Mouse (Mus musculus): ENCODE data around the gene Larp1. TPM values are rescaled to one million over a fixed set of nuclear protein-coding genes. Genes with fewer than 3 reads are reported as not detected.

Larp1 gene
- polyA plus RNA-seq, 1 experiment from 2014 or later, result 17.2 TPM

- Histone ChIP-seq H3K27ac (replicated peaks) (peak overlapping the region; percentile 94), H3K9me3 (no peaks in the 10 kb centered on the region), H3K4me1 (peaks cover 28% of the 10 kb centered on the region), H3K36me3 (replicated peaks) (no peaks in the 10 kb centered on the region), H3K27me3 (replicated peaks; ENCODE audit: low read depth, poor library complexity, severe bottlenecking) (no peaks in the 10 kb centered on the region), H3K4me3 (peak overlapping the region; percentile 99)
- WGBS, result 2% methylated on average over 74 of the region's 74 CpGs
- peak; percentile 95 for DNase-seq (ENCODE audit: low spot score)
These were observed 320 bp upstream of the Larp1 start for GRCm38 (mm10) chr11:58008437-58009050.

- DNase-seq (ENCODE audit: low spot score), result peak; percentile 72
- peak overlapping the region; percentile 99 for H3K4me3 ChIP-seq
- H3K27ac ChIP-seq (replicated peaks), result peak overlapping the region; percentile 94
- peaks cover 31% of the 10 kb centered on the region for H3K4me1 ChIP-seq
- WGBS, result under 1% methylated on average over 78 of the region's 78 CpGs
- H3K27me3 ChIP-seq (replicated peaks; ENCODE audit: low read depth, poor library complexity, severe bottlenecking), result no peaks in the 10 kb centered on the region
- no peaks in the 10 kb centered on the region for H3K9me3 ChIP-seq
- no peaks in the 10 kb centered on the region for H3K36me3 ChIP-seq (replicated peaks)
These were observed 765 bp downstream of the Larp1 start for GRCm38 (mm10) chr11:58009516-58010141.

- WGBS, result 2% methylated on average over 16 of the region's 16 CpGs
- Histone ChIP-seq H3K27me3 (replicated peaks; ENCODE audit: low read depth, poor library complexity, severe bottlenecking) (no peaks in the 10 kb centered on the region), H3K9me3 (no peaks in the 10 kb centered on the region), H3K4me3 (peak overlapping the region; percentile 99), H3K36me3 (replicated peaks) (no peaks in the 10 kb centered on the region), H3K27ac (replicated peaks) (peak overlapping the region; percentile 94), H3K4me1 (peaks cover 31% of the 10 kb centered on the region)
- peak; percentile 23 for DNase-seq (ENCODE audit: low spot score)
These were observed 1.4 kb downstream of the Larp1 start for GRCm38 (mm10) chr11:58010226-58010781.

- H3K27me3 ChIP-seq (replicated peaks; ENCODE audit: low read depth, poor library complexity, severe bottlenecking), result no peaks in the 10 kb centered on the region
- no peak for DNase-seq (ENCODE audit: low spot score)
- H3K4me1 ChIP-seq, result peaks cover 32% of the 10 kb centered on the region
- no peaks in the 10 kb centered on the region for H3K9me3 ChIP-seq
- no peak overlapping the region for H3K27ac ChIP-seq (replicated peaks)
- peak overlapping the region; percentile 99 for H3K4me3 ChIP-seq
- 48% methylated on average over 1 of the region's 1 CpGs for WGBS
- H3K36me3 ChIP-seq (replicated peaks), result no peaks in the 10 kb centered on the region
These were observed 2.1 kb downstream of the Larp1 start for GRCm38 (mm10) chr11:58010930-58011329.

- Histone ChIP-seq H3K4me1 (peaks cover 41% of the 10 kb centered on the region), H3K4me3 (peak overlapping the region; percentile 99), H3K9me3 (no peaks in the 10 kb centered on the region), H3K27me3 (replicated peaks; ENCODE audit: low read depth, poor library complexity, severe bottlenecking) (no peaks in the 10 kb centered on the region), H3K27ac (replicated peaks) (no peak overlapping the region), H3K36me3 (replicated peaks) (no peaks in the 10 kb centered on the region)
- 86% methylated on average over 4 of the region's 4 CpGs for WGBS
- no peak for DNase-seq (ENCODE audit: low spot score)
These were observed 2.9 kb downstream of the Larp1 start for GRCm38 (mm10) chr11:58011813-58012212.

- no peaks in the 10 kb centered on the region for H3K36me3 ChIP-seq (replicated peaks)
- peaks cover 50% of the 10 kb centered on the region for H3K4me1 ChIP-seq
- H3K4me3 ChIP-seq, result no peak overlapping the region
- no peak for DNase-seq (ENCODE audit: low spot score)
- H3K9me3 ChIP-seq, result no peaks in the 10 kb centered on the region
- H3K27me3 ChIP-seq (replicated peaks; ENCODE audit: low read depth, poor library complexity, severe bottlenecking), result no peaks in the 10 kb centered on the region
- 88% methylated on average over 1 of the region's 1 CpGs for whole genome bisulfite sequencing
- no peak overlapping the region for H3K27ac ChIP-seq (replicated peaks)
These were observed 3.8 kb downstream of the Larp1 start for GRCm38 (mm10) chr11:58012674-58013073.

GRCm38 (mm10) chr11:58013100-58013499 is 4.2 kb downstream of the Larp1 start:
- Histone ChIP-seq H3K27ac (replicated peaks) (no peak overlapping the region), H3K27me3 (replicated peaks; ENCODE audit: low read depth, poor library complexity, severe bottlenecking) (no peaks in the 10 kb centered on the region), H3K4me3 (no peak overlapping the region), H3K36me3 (replicated peaks) (no peaks in the 10 kb centered on the region), H3K9me3 (no peaks in the 10 kb centered on the region), H3K4me1 (peaks cover 47% of the 10 kb centered on the region)
- DNase-seq (ENCODE audit: low spot score), result no peak

DNA sequence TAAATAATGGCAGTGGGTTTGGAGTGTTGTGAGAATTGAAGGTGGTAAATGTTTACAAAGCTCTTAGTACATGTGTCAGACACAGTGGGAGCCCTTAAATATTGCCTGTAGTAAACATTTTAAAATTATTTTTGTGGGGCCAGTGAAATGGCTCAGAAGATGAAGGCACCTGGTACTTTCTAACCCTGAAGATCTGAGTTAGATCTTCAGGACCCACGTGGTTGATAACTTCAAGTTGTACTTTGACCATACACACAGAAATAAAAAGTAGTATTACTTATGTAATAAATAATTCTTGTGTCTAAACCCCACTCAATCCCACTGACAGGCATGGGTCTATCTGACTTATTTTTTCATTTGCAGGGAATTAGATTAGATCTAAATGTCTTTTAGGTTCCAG is 5.7 kb downstream of the Larp1 start:
- no peak for DNase-seq (ENCODE audit: low spot score)
- no peak overlapping the region for H3K4me3 ChIP-seq
- no peak overlapping the region for H3K27ac ChIP-seq (replicated peaks)
- no peaks in the 10 kb centered on the region for H3K36me3 ChIP-seq (replicated peaks)
- peaks cover 43% of the 10 kb centered on the region for H3K4me1 ChIP-seq
- H3K27me3 ChIP-seq (replicated peaks; ENCODE audit: low read depth, poor library complexity, severe bottlenecking), result no peaks in the 10 kb centered on the region
- WGBS, result 79% methylated on average over 1 of the region's 1 CpGs
- H3K9me3 ChIP-seq, result no peaks in the 10 kb centered on the region

GRCm38 (mm10) chr11:58015339-58015738 is 6.5 kb downstream of the Larp1 start:
- DNase-seq (ENCODE audit: low spot score), result no peak
- H3K4me1 ChIP-seq, result peaks cover 40% of the 10 kb centered on the region
- 83% methylated on average over 2 of the region's 2 CpGs for WGBS
- no peak overlapping the region for H3K27ac ChIP-seq (replicated peaks)
- no peaks in the 10 kb centered on the region for H3K27me3 ChIP-seq (replicated peaks; ENCODE audit: low read depth, poor library complexity, severe bottlenecking)
- no peak overlapping the region for H3K4me3 ChIP-seq
- no peaks in the 10 kb centered on the region for H3K9me3 ChIP-seq
- H3K36me3 ChIP-seq (replicated peaks), result no peaks in the 10 kb centered on the region

DNA sequence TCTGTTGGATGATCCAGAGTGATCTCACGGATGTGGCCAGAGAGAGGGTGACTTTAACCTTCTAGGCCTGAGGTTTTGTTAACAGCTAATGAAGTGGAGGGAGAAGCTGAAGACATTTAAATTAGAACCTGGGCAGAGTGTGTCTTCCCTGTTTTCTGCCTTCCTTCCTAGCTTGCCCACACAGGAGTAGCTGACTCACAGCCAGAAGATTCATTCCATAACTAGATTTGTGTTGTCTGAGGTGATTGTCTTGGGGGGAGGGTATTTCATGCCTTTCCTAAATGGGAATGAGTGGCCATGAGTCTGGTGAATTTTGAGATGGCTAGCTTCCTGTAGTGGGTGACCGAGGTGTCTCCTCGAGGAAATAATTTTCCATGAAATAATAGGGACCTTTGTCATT is 7.5 kb downstream of the Larp1 start:
- WGBS, result 65% methylated on average over 3 of the region's 3 CpGs

DNA sequence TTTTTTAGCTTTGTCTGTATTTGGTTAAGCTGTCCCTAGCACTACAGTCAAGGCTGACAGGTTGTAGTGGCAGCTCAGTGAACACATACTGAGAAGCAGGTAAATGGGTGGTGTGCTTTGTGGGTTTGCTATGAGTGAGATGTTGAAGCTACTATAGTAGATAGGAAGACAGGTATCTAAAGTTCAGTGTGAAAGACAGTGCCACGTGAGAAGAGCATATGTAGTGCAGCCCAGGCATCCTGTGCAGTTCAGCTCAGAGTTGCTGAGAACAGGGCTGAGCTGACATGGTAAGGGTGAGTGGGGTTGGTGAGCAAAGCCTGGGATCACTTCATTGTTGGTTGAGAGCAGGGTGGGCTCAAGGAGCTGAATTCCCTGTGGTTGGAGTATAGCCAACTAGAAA is 8.6 kb downstream of the Larp1 start:
- DNase-seq (ENCODE audit: low spot score), result no peak
- H3K27ac ChIP-seq (replicated peaks), result no peak overlapping the region
- WGBS, result 69% methylated on average over 1 of the region's 1 CpGs
- H3K27me3 ChIP-seq (replicated peaks; ENCODE audit: low read depth, poor library complexity, severe bottlenecking), result no peaks in the 10 kb centered on the region
- H3K4me3 ChIP-seq, result no peak overlapping the region
- H3K9me3 ChIP-seq, result no peaks in the 10 kb centered on the region
- H3K4me1 ChIP-seq, result peaks cover 39% of the 10 kb centered on the region
- H3K36me3 ChIP-seq (replicated peaks), result no peaks in the 10 kb centered on the region

More for the DNA sequence above, 7.5 kb downstream of the Larp1 start:
- Histone ChIP-seq H3K27me3 (replicated peaks; ENCODE audit: low read depth, poor library complexity, severe bottlenecking) (no peaks in the 10 kb centered on the region), H3K27ac (replicated peaks) (no peak overlapping the region), H3K4me1 (peaks cover 39% of the 10 kb centered on the region), H3K9me3 (no peaks in the 10 kb centered on the region), H3K4me3 (no peak overlapping the region), H3K36me3 (replicated peaks) (no peaks in the 10 kb centered on the region)
- no peak for DNase-seq (ENCODE audit: low spot score)

GRCm38 (mm10) chr11:58018287-58018686 is 9.4 kb downstream of the Larp1 start:
- H3K4me3 ChIP-seq, result no peak overlapping the region
- no peaks in the 10 kb centered on the region for H3K27me3 ChIP-seq (replicated peaks; ENCODE audit: low read depth, poor library complexity, severe bottlenecking)
- H3K4me1 ChIP-seq, result peaks cover 39% of the 10 kb centered on the region
- no peak overlapping the region for H3K27ac ChIP-seq (replicated peaks)
- no peaks in the 10 kb centered on the region for H3K36me3 ChIP-seq (replicated peaks)
- no peaks in the 10 kb centered on the region for H3K9me3 ChIP-seq
- WGBS, result 74% methylated on average over 2 of the region's 2 CpGs
- no peak for DNase-seq (ENCODE audit: low spot score)

GRCm38 (mm10) chr11:58018701-58019100 is 9.8 kb downstream of the Larp1 start:
- no peaks in the 10 kb centered on the region for H3K27me3 ChIP-seq (replicated peaks; ENCODE audit: low read depth, poor library complexity, severe bottlenecking)
- H3K4me1 ChIP-seq, result peaks cover 39% of the 10 kb centered on the region
- no peak for DNase-seq (ENCODE audit: low spot score)
- H3K36me3 ChIP-seq (replicated peaks), result no peaks in the 10 kb centered on the region
- H3K4me3 ChIP-seq, result no peak overlapping the region
- no peak overlapping the region for H3K27ac ChIP-seq (replicated peaks)
- 90% methylated on average over 4 of the region's 4 CpGs for WGBS
- H3K9me3 ChIP-seq, result no peaks in the 10 kb centered on the region

All from embryonic facial prominence, embryonic 10.5 days (tissue).